Mouse (Mus musculus) lung, postnatal 0 days (tissue): Measurements from ENCODE around the gene Gucy1a1. TPM values are rescaled to one million over a fixed set of nuclear protein-coding genes. Genes with fewer than 3 reads are reported as not detected.

ENCODE experiments used
- ATAC-seq: fragments of 200-750 bp; cut with Nextera tagmentation; 2 replicates; pipeline ENCODE4 v1.8.0; 2017; ENCODE audit warnings: moderate library complexity
- DNase-seq: peaks from one replicate; pipeline ENCODE4 v3.0.0-alpha.2; 2016; ENCODE audit warnings: low spot score
- H3K27ac ChIP-seq: fragments of 300-500 bp; sonication (generic); 2 replicates; pipeline ENCODE4 v1.5.1; 2014; ENCODE audit warnings: antibody characterized with exemption, mild to moderate bottlenecking, low read length, mixed read lengths
- H3K27me3 ChIP-seq: fragments of 300-500 bp; sonication (generic); replicated peaks from 2 replicates; pipeline ENCODE4 v1.6.1; 2014; ENCODE audit warnings: low read length, mixed read lengths; ENCODE audit not compliant: insufficient read depth
- H3K36me3 ChIP-seq: fragments of 300-500 bp; sonication (generic); 2 replicates; pipeline ENCODE4 v1.6.1; 2014; ENCODE audit warnings: low read length, mixed read lengths; ENCODE audit not compliant: insufficient read depth
- H3K4me1 ChIP-seq: fragments of 300-500 bp; sonication (generic); 2 replicates; pipeline ENCODE4 v1.6.1; 2014; ENCODE audit warnings: antibody characterized with exemption, low read depth, low read length, mixed read lengths; ENCODE audit not compliant: insufficient read depth
- H3K4me2 ChIP-seq: fragments of 300-500 bp; sonication (generic); replicated peaks from 2 replicates; pipeline ENCODE4 v1.6.1; 2014; ENCODE audit warnings: low read depth, mild to moderate bottlenecking, low read length, moderate library complexity, mixed read lengths
- H3K4me3 ChIP-seq: fragments of 300-500 bp; sonication (generic); 2 replicates; pipeline ENCODE4 v1.5.1; 2014; ENCODE audit warnings: low read depth, low read length
- H3K9ac ChIP-seq: fragments of 300-500 bp; sonication (generic); replicated peaks from 2 replicates; pipeline ENCODE4 v1.6.1; 2014; ENCODE audit warnings: low read depth, mild to moderate bottlenecking
- H3K9me3 ChIP-seq: fragments of 300-500 bp; sonication (generic); 2 replicates; pipeline ENCODE4 v1.6.1; 2016; ENCODE audit warnings: low read length, mixed read lengths
- CTCF ChIP-seq: IDR thresholded peaks from 2 replicates; pipeline ENCODE4 v1.5.1; 2016; ENCODE audit warnings: antibody characterized with exemption, mild to moderate bottlenecking
- EP300 ChIP-seq: IDR thresholded peaks from 2 replicates; pipeline ENCODE4 v1.6.1; 2016; ENCODE audit warnings: antibody characterized with exemption, mild to moderate bottlenecking, control low read depth
- WGBS: fragments of 180-500 bp; shearing (Covaris S2); extraction: QIAGEN DNeasy Blood & Tissue Kit; methylation state at CpG from one replicate; pipeline ENCODE4 v1.1.7; 2014; 5-methylcytosine and 5-hydroxymethylcytosine counted together
- microRNA-seq: library from miRNA; unstranded; fragments of <30 nt; microRNA quantifications from one replicate; pipeline ENCODE4, GENCODE M21; 2016
- polyA plus RNA-seq: library from polyadenylated mRNA; unstranded; fragments of >200 nt; fragmentation: Nextera tagmentation; extraction: Ambion mirVana; gene quantifications from 2 replicates; pipeline ENCODE4 v1.2.1, GENCODE M21; 2015

Gene Gucy1a1
- polyA plus RNA-seq, 1 experiment from 2014 or later: 101 TPM

DNA sequence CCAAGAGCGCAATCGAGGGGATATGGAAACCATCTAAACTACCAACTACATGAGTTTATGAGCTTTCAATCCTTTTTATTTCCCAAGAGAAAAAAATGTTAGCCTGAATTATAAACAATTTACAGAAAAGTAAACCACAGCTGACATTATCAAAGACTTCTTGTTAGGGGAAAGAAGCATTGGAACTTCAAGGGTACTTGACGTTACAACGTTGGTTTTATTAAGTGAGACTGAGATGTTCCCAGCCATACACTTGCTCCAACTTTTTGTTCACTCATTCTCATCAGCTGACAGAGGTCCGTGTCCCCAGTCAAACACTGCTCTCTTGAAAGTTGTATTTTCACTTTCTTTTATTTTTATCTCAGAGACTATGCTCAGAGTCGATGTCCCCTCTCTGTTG lies 101.9 kb downstream of the Gucy1a1 start:
- peak; percentile 76 for ATAC-seq
- Histone ChIP-seq H3K4me3 (no peak overlapping the region), H3K4me2 (0 out of 2 replicates have a peak overlapping the region, but pooled peaks have one; percentile 17), H3K27me3 (no peaks in the 10 kb centered on the region), H3K9me3 (no peaks in the 10 kb centered on the region), H3K27ac (peak overlapping the region; percentile 71; the same call in 1 of the 2 replicates), H3K9ac (no peak overlapping the region), H3K36me3 (no peaks in the 10 kb centered on the region), H3K4me1 (peaks cover 5% of the 10 kb centered on the region; the same call in 1 of the 2 replicates)
- TF ChIP-seq CTCF (no peak), EP300 (peak; percentile 92)
- DNase-seq: peak; percentile 67
- WGBS: 33% methylated on average over 6 of the region's 6 CpGs

Small RNA genes lying within 50 kb of the gene (microRNA-seq; reads per million reads assigned to microRNA genes)
- gene Mir7010: 1.7 reads per million

Other genes with a start within 250 kb of the Gucy1a1 start
- gene Ctso, start 213.2 kb downstream of the Gucy1a1 start, polyA plus RNA-seq: 38.6 and 41.7 TPM in 2 replicates
- 0.76 and 1.8 TPM in 2 replicates for gene Tdo2, start 169.6 kb downstream of the Gucy1a1 start, polyA plus RNA-seq
- gene Asic5, start 163.5 kb downstream of the Gucy1a1 start, polyA plus RNA-seq: 0.12 TPM in 1 of 2 replicates, not detected in the other
- 95.8 and 104 TPM in 2 replicates for gene Gucy1b1, start 71.1 kb downstream of the Gucy1a1 start, polyA plus RNA-seq
- 5.2 and 6.0 TPM in 2 replicates for gene Map9, start 212.3 kb upstream of the Gucy1a1 start, polyA plus RNA-seq